ENCODE assay signal across 8 mouse cellular contexts in genomic region chr7:113250433-113250991, GRCm38 (mm10). TPM values are rescaled to one million over a fixed set of nuclear protein-coding genes. Genes with fewer than 3 reads are reported as not detected.
A peak's percentile ranks its signal among the peaks of the same experiment; 100 is the strongest.
DNase-seq lines count a peak whose midpoint lies in the region; ATAC-seq and TF ChIP-seq lines count a peak whose summit lies in the region.

No protein-coding gene starts in this region.

- no peaks in the 10 kb centered on the region for H3K36me3 ChIP-seq in liver, adult 2 months (ENCODE audit: control insufficient read depth, insufficient read depth, low read length)
- no peaks in the 10 kb centered on the region for H3K36me3 ChIP-seq in liver, embryonic 11.5 days (ENCODE audit: control insufficient read depth, insufficient read depth, low read length)
- H3K36me3 ChIP-seq in forebrain, embryonic 14.5 days (ENCODE audit: control insufficient read depth, insufficient read depth, low read length): no peaks in the 10 kb centered on the region
- H3K36me3 ChIP-seq in hindbrain, embryonic 14.5 days (replicated peaks; ENCODE audit: control insufficient read depth, insufficient read depth): no peaks in the 10 kb centered on the region
- H3K36me3 ChIP-seq in limb, embryonic 12.5 days: no peaks in the 10 kb centered on the region
- no peaks in the 10 kb centered on the region for H3K36me3 ChIP-seq in myocyte (ENCODE audit: control insufficient read depth, insufficient read depth)

- H3K27me3 ChIP-seq in liver, adult 2 months (ENCODE audit: control insufficient read depth, insufficient read depth, low read length): no peaks in the 10 kb centered on the region
- no peaks in the 10 kb centered on the region for H3K27me3 ChIP-seq in liver, embryonic 11.5 days (replicated peaks; ENCODE audit: control insufficient read depth, insufficient read depth, low read length)
- H3K27me3 ChIP-seq in forebrain, embryonic 14.5 days (replicated peaks; ENCODE audit: control insufficient read depth, insufficient read depth, low read length): no peaks in the 10 kb centered on the region
- H3K27me3 ChIP-seq in hindbrain, embryonic 14.5 days (ENCODE audit: control insufficient read depth, insufficient read depth, low read length): no peaks in the 10 kb centered on the region
- H3K27me3 ChIP-seq in limb, embryonic 12.5 days: no peaks in the 10 kb centered on the region
- H3K27me3 ChIP-seq in myocyte (ENCODE audit: control insufficient read depth, insufficient read depth, insufficient read length): no peaks in the 10 kb centered on the region

- H3K4me2 ChIP-seq in liver, embryonic 11.5 days: no peak overlapping the region
- H3K4me2 ChIP-seq in forebrain, embryonic 14.5 days (ENCODE audit: low read length): no peak overlapping the region
- no peak overlapping the region for H3K4me2 ChIP-seq in hindbrain, embryonic 14.5 days (replicated peaks)
- H3K4me2 ChIP-seq in limb, embryonic 12.5 days: no peak overlapping the region
- no peak overlapping the region for H3K4me2 ChIP-seq in myocyte (ENCODE audit: low read depth)

- H3K9ac ChIP-seq in liver, adult 2 months (ENCODE audit: low read depth, low read length): no peak overlapping the region
- H3K9ac ChIP-seq in liver, embryonic 11.5 days (ENCODE audit: low read depth, low read length): no peak overlapping the region
- H3K9ac ChIP-seq in forebrain, embryonic 14.5 days (ENCODE audit: low read length): no peak overlapping the region; the same call in 1 of the 2 replicates
- no peak overlapping the region for H3K9ac ChIP-seq in hindbrain, embryonic 14.5 days
- no peak overlapping the region for H3K9ac ChIP-seq in limb, embryonic 12.5 days (replicated peaks)

- peak; percentile 67 for DNase-seq in liver, adult 2 months (ENCODE audit: extremely low read depth, low read depth, low spot score)
- no peak for DNase-seq in liver, embryonic 11.5 days (ENCODE audit: low spot score)
- DNase-seq in brain, embryonic 18.5 days (ENCODE audit: low read depth, low spot score): peak; percentile 40
- DNase-seq in forebrain, embryonic 14.5 days (ENCODE audit: low spot score): peak; percentile 68
- peak; percentile 48 for DNase-seq in hindbrain, embryonic 14.5 days (ENCODE audit: low spot score)
- DNase-seq in thymus, postnatal 4 days: peak; percentile 84

- H3K27ac ChIP-seq in liver, adult 2 months (replicated peaks; ENCODE audit: insufficient read depth, low read depth, low read length): no peak overlapping the region
- H3K27ac ChIP-seq in liver, embryonic 11.5 days (ENCODE audit: low read depth, low read length): no peak overlapping the region
- peak overlapping the region; percentile 78 for H3K27ac ChIP-seq in forebrain, embryonic 14.5 days (ENCODE audit: low read depth, low read length)
- H3K27ac ChIP-seq in hindbrain, embryonic 14.5 days: peak overlapping the region; percentile 76
- peak overlapping the region; percentile 20; the same call in 1 of the 2 replicates for H3K27ac ChIP-seq in limb, embryonic 12.5 days

- peak; percentile 95 for TF ChIP-seq CTCF in liver, adult 2 months (IDR thresholded peaks at IDR 0.05; ENCODE audit: low read depth, low read length)

- no peak overlapping the region for H3K4me3 ChIP-seq in liver, adult 2 months (ENCODE audit: insufficient read depth, low read depth, low read length)
- no peak overlapping the region for H3K4me3 ChIP-seq in liver, embryonic 11.5 days (ENCODE audit: low read depth, low read length)
- H3K4me3 ChIP-seq in forebrain, embryonic 14.5 days (ENCODE audit: low read depth, low read length): no peak overlapping the region
- no peak overlapping the region for H3K4me3 ChIP-seq in hindbrain, embryonic 14.5 days (replicated peaks; ENCODE audit: low read length)
- no peak overlapping the region for H3K4me3 ChIP-seq in limb, embryonic 12.5 days (replicated peaks)
- no peak overlapping the region for H3K4me3 ChIP-seq in myocyte

- peaks cover 41% of the 10 kb centered on the region; the same call in 1 of the 2 replicates for H3K79me2 ChIP-seq in liver, adult 2 months (ENCODE audit: control insufficient read depth, insufficient read depth, low read length)
- peaks cover 59% of the 10 kb centered on the region for H3K79me2 ChIP-seq in myocyte (ENCODE audit: control insufficient read depth, insufficient read depth)

- TF ChIP-seq POLR2A in liver, adult 2 months (IDR thresholded peaks at IDR 0.05; ENCODE audit: extremely low read depth, insufficient read depth, low read length): no peak
- TF ChIP-seq POLR2A in myocyte (IDR thresholded peaks at IDR 0.05; ENCODE audit: insufficient read length, low read depth): no peak

- no peak overlapping the region for H3ac ChIP-seq in myocyte (ENCODE audit: control insufficient read depth, insufficient read length)

- peaks cover 15% of the 10 kb centered on the region for H3K4me1 ChIP-seq in liver, adult 2 months (ENCODE audit: control insufficient read depth, insufficient read depth, low read length)
- no peaks in the 10 kb centered on the region for H3K4me1 ChIP-seq in liver, embryonic 11.5 days (replicated peaks; ENCODE audit: control insufficient read depth, insufficient read depth, low read length)
- H3K4me1 ChIP-seq in forebrain, embryonic 14.5 days (ENCODE audit: control insufficient read depth, insufficient read depth, low read length): peaks cover 41% of the 10 kb centered on the region
- peaks cover 43% of the 10 kb centered on the region for H3K4me1 ChIP-seq in hindbrain, embryonic 14.5 days (replicated peaks; ENCODE audit: control insufficient read depth, insufficient read depth, low read length)
- peaks cover 27% of the 10 kb centered on the region for H3K4me1 ChIP-seq in limb, embryonic 12.5 days (replicated peaks)

- no peaks in the 10 kb centered on the region for H3K9me3 ChIP-seq in liver, embryonic 11.5 days (ENCODE audit: control insufficient read depth, low read length)
- no peaks in the 10 kb centered on the region for H3K9me3 ChIP-seq in forebrain, embryonic 14.5 days (replicated peaks; ENCODE audit: control insufficient read depth, low read length)
- no peaks in the 10 kb centered on the region for H3K9me3 ChIP-seq in hindbrain, embryonic 14.5 days (ENCODE audit: control insufficient read depth, low read length)
- no peaks in the 10 kb centered on the region for H3K9me3 ChIP-seq in limb, embryonic 12.5 days

- WGBS in liver, adult 2 months: 49% methylated on average over 3 of the region's 3 CpGs
- WGBS in liver, embryonic 11.5 days: 42% methylated on average over 3 of the region's 3 CpGs
- WGBS in forebrain, embryonic 14.5 days: 25% methylated on average over 3 of the region's 3 CpGs
- WGBS in hindbrain, embryonic 14.5 days: 52% methylated on average over 3 of the region's 3 CpGs
- WGBS in limb, embryonic 12.5 days: 39% methylated on average over 3 of the region's 3 CpGs

- ATAC-seq in liver, embryonic 11.5 days (replicated peaks; ENCODE audit: low FRiP score): no peak
- ATAC-seq in forebrain, embryonic 14.5 days: peak; percentile 72
- peak; percentile 61 for ATAC-seq in hindbrain, embryonic 14.5 days (ENCODE audit: low FRiP score)
- ATAC-seq in limb, embryonic 12.5 days (ENCODE audit: insufficient number of reproducible peaks, insufficient read depth, low FRiP score, low TSS enrichment, low read depth): no peak

TF ChIP-seq in myocyte, 11 proteins besides CTCF, POLR2A, EP300 and RAD21:
- TF ChIP-seq MYOG (IDR thresholded peaks at IDR 0.05; ENCODE audit: control insufficient read depth in 1 of 3, insufficient read depth in 1 of 3, insufficient read length in 2 of 3, low read depth in 2 of 3): peak in 1 of 3 experiments; percentile 57
- peak in 2 of 3 experiments; percentile 35 to 61 for TF ChIP-seq MYOD1 (IDR thresholded peaks at IDR 0.05; ENCODE audit: control insufficient read depth in 1 of 3, insufficient read length in 2 of 3, low read depth in 2 of 3)
- no peak for TF ChIP-seq USF1 (IDR thresholded peaks at IDR 0.05; ENCODE audit: low read depth)
- TF ChIP-seq TCF3 (IDR thresholded peaks at IDR 0.05; ENCODE audit: insufficient read length, low read depth): no peak

RNA-seq across cellular contexts. Expression of gene Arntl, which starts 43.2 kb away (rescaled TPM):
- 1.3 and 2.2 TPM in 2 replicates for total RNA-seq in liver, adult 2 months (2014; rRNA removed)
- 8.0 and 10.0 TPM in 2 replicates for polyA plus RNA-seq in liver, adult 2 months (2012; rRNA removed)
- 8.4 and 9.5 TPM in 2 replicates for polyA plus RNA-seq in liver, embryonic 11.5 days (2014; fragmentation: Nextera tagmentation; extraction: Ambion mirVana)
- polyA plus RNA-seq in forebrain, embryonic 14.5 days (2014; fragmentation: Nextera tagmentation; extraction: Ambion mirVana): 12.3 and 14.1 TPM in 2 replicates
- 16.9 and 17.7 TPM in 2 replicates for polyA plus RNA-seq in hindbrain, embryonic 14.5 days (2014; fragmentation: Nextera tagmentation; extraction: Ambion mirVana)
- 7.4 and 7.9 TPM in 2 replicates for polyA plus RNA-seq in limb, embryonic 12.5 days (2016; fragmentation: Nextera tagmentation; extraction: Ambion mirVana)
- 10.5 TPM for polyA plus RNA-seq in myocyte (2012; fragmentation: generic; extraction: Trizol)

Comparison
In these comparisons a context has a peak if more than half of its experiments do, and no peak if none do; other contexts are left out.
1. H3K27ac ChIP-seq: peak in forebrain, embryonic 14.5 days (single experiment), hindbrain, embryonic 14.5 days (single experiment) and limb, embryonic 12.5 days (single experiment); none in liver, adult 2 months (single experiment) and liver, embryonic 11.5 days (single experiment).
2. ATAC-seq: peak in forebrain, embryonic 14.5 days (single experiment) and hindbrain, embryonic 14.5 days (single experiment); none in liver, embryonic 11.5 days (single experiment) and limb, embryonic 12.5 days (single experiment).